Mouse (Mus musculus): ENCODE measurements at regions not wholly inside any gene's neighbourhood (a gene's known extent, or its start where the extent isn't known, plus 50 kb on each side); places are given as distances from the start of the nearest gene placed in this dataset.

DNA sequence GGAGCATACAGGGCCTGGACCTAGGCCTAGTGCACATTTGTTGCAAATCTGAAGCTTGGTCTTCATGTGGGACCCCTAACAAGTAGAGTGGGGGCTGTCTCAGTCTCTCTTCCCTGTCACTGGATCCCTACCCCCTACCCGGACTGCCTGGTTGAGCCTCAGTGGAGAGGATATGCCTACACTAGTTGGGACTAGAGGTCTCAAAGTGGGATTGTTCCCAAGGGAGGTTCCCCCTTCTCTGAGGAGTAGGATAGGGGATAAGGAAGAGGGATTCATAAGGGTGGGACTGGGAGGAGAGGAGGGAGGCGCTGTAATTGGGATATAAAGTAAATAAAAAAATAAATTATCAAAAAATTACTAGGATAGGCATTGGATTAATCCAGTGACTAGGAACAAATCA is 464.0 kb upstream of the Map3k7 start:
- TF ChIP-seq CTCF (IDR thresholded peaks at IDR 0.05; ENCODE audit: control insufficient read depth, insufficient read depth, insufficient read length): no peak
- no peak for TF ChIP-seq MYOD1 (IDR thresholded peaks at IDR 0.05; ENCODE audit: control insufficient read depth, insufficient read length, low read depth)

All from C2C12 (cell line).